Mouse (Mus musculus): Measurements from ENCODE around the gene Ahdc1.
"Not testable (repeated sequence)": the region's sequence is repeated elsewhere in the genome, so short reads cannot be mapped to it uniquely, and the experiment has no call there.

Gene Ahdc1

DNA sequence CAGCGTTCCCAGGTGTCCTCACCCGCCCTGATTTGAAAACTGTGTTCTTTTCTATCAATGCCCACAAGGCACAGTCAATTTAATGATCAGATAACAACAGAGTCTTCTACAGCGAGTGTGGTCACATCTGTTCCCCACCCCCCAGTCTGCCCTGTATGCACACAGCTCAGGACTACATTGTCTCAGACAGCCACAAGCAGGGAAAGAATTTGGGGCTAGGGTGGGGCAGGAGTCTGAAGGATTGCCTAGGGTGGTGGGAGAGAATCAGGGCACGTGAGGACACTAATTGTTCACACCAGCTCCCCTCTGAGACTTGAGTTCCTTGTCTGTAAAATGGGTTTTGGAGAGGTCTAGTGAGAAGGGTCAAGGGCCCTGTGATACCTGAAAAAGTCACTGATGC is 17.5 kb upstream of the Ahdc1 start:
- DNase-seq (ENCODE audit: low spot score in 2 of 2) = no peak

GRCm38 (mm10) chr4:132997469-132998237 is 13.4 kb upstream of the Ahdc1 start:
- DNase-seq (ENCODE audit: low spot score in 2 of 2) = no peak

DNA sequence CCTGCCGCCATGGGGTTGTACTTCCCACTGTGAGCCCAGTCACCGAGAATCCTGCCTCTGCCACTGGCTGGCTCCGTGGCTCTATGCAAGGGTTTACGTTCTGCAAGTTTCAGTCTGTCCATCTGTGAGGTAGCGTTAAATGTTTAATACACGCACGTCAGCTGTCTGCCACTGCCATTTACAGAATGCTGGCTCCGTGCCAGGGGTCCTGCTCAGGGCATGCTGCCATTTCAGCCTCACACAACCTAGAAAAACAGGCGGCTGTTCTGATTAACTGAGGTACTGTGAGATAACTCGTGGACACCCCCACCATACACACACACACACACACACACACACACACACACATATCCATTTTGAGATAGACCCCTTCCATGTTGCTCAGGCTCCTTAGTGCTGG is 8.2 kb upstream of the Ahdc1 start:
- peak in 1 of 2 experiments; percentile 42 for DNase-seq (ENCODE audit: low spot score in 2 of 2)

- no peak for DNase-seq (ENCODE audit: low spot score in 2 of 2)
These were observed 7.6 kb upstream of the Ahdc1 start for GRCm38 (mm10) chr4:133003316-133004018.

DNA sequence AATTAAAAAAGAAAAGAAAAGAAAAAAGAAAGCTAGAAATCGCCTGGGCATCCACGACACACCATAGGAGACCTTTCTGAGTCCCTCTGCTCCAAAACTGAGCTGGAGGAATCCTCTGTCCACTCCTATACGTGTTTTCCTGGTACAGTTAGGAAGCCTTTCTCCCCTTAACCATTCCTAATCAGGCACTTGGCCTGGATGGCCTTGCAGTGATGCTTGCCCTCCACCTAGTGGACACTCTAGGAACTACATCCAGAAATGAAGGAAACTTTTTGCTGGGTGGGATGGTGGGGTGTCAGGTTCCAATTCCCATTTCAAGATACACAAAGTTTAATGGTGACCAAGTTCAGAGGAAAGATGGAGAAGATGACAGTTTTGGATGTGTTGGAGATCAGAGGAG is 5.8 kb upstream of the Ahdc1 start:
- DNase-seq (ENCODE audit: low spot score in 2 of 2) = peak; percentile 68 to 78

GRCm38 (mm10) chr4:133005885-133006451 is 5.1 kb upstream of the Ahdc1 start:
- DNase-seq (ENCODE audit: low spot score in 2 of 2) = not testable (repeated sequence)

DNA sequence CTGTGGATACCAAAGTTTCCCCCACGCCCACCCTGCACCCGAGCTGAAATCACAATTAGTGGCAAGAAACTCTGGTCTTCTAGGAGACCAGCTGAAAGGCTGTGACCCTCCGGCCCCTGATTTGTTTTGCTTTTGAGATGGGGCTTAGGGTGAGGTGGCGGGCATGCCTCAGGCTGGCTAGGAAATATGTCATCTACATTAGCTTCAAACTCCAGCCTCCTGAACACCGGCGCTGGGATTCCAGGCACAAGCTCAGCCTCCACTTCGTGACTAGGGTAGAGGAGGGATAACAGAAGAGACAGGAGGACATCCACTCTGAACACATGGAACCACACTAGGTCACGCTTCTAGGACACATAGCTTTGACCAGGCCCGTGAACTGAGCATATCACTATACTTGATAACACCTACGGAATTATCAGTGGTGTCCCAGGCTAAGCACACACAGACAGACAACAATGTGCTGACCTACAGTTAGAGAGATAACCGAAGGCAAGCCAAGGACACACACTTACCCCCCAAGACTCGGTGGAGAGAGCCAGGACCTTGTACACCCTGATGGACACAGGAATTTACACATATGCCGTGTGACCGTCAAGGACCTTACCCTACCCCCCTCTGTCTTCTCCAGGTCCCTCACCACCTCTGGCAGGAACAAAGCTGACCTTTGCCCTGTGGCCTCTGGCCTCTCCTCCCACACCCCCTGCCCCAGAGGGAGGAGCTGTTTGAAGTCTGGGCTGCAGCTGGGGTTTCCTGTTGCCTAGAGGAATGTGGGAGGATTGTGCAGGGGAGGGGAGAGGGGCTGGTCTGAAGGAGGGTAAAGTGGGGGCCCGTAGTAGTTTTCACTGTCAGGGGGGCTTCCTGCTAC is 3.3 kb upstream of the Ahdc1 start:
- DNase-seq (ENCODE audit: low spot score in 2 of 2) = no peak

- peak in 1 of 2 experiments; percentile 56 for DNase-seq (ENCODE audit: low spot score in 2 of 2)
These were observed 1.9 kb upstream of the Ahdc1 start for GRCm38 (mm10) chr4:133009131-133009530.

DNA sequence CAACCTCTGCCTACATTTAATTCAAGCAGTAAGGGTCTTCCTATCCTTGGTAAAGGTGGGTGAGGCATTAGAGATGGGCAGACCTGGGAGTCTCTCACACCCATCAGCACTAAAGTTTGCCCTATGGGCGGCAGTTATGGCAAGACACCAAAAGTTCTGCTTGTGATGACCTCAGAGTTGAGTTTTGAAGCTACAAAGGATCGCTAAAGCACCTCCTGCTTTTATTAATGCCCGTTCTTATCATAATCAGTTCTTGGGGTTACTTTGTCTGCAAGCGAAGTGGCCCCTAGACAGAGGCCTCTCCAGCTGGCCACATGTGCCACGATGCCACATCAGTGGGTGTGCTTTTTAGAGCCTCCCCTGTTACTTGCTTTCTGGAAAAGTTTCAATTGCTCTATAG is 1.4 kb upstream of the Ahdc1 start:
- no peak for DNase-seq (ENCODE audit: low spot score in 2 of 2)

GRCm38 (mm10) chr4:133010611-133011010 is 449 bp upstream of the Ahdc1 start:
- DNase-seq (ENCODE audit: low spot score in 2 of 2) = no peak

DNA sequence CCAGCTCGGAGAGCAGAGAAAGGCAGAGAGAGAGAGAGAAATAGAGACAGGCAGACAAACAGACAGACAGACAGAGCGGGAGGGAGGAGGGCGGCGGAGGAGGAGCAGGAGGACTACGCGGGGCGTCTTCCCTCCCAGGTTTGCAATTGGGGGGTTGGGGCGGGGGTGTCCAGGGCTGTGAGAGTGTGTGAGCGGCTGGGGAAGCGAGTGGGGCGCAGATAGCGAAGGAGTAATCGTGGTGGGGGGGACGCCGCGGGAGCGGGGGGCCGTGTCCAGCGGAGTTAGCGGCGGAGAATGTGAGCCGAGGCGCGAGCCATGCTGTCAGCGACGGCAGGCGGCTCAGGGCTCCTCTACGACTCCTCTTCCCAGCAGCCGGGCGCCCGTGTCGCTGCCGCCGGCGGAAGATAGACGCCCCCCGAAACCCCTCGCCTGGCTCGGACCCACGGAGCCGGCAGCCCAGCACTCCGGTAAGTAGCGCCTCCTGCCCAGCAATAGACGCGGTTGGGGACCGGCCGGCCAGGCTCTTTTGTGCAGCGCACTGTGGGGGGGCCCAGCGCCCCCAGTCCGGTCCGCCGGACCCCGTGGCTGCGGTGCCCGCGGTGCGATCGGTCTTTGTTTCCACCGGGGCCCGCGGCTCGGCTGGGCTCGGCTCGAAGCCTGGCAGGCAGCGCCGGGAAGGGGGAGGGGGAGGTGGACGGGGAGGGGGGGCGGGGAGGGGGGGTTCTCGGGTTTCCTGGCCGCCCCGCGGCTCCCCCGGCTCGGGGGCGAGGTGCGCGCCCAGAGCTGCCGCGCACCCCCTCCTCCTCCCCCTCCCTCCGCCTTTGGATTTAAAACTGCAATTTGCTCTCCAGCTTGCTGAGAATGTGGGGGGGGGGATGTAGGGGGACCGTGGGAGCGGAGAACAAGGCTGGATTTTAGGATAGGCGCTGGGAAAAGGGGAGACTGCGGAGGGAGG is 1.0 kb downstream of the Ahdc1 start:
- DNase-seq (ENCODE audit: low spot score in 2 of 2) = peak; percentile 34 to 52

DNA sequence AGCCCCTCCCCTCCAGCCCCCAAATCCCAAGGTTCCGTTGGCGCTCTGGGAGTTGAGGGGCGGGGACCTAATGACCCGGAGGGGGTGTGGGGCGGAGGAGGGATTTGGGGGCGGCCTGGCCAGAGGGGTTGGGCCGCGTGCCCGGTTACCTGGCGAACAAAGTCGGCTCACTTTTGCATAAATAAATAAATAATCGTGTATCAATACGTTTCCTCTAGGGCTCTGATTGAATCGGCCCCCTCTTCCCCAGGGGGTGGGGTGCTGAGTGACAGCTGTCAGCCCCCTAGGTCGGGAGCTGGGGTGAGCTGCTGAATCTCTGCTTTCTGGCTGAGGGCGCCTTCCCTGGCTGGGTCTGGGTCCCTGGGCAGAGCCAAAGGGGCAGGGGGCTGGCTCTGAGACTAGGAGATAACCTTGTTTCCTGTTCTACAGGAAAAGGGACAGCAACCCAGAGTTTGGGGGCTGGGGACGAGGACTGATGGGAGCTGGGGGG is 1.8 kb downstream of the Ahdc1 start:
- DNase-seq (ENCODE audit: low spot score in 2 of 2) = no peak

- DNase-seq (ENCODE audit: low spot score in 2 of 2) = peak; percentile 65 to 71
These were observed 2.3 kb downstream of the Ahdc1 start for GRCm38 (mm10) chr4:133013266-133013891.

DNA sequence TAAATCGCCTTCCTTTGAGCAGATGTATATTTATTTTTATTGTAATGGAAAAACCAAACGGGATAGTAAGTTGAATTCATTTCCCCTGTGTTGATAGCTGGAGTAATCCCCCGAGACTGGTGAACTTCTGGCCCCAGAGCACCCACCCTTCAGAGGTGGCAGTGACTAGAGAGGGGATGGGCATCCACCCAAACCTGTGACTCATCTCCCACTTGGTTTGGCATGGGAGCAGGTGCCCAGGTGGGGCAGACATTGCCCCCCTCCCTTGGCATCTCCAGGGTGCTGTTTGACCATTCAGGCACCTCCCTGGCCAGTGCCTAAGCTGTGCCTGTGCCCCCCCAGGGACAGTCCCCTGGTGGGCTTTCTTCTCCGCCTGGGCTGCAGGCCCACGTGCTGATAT is 3.0 kb downstream of the Ahdc1 start:
- no peak for DNase-seq (ENCODE audit: low spot score in 2 of 2)

GRCm38 (mm10) chr4:133014896-133015709 is 4.0 kb downstream of the Ahdc1 start:
- no peak for DNase-seq (ENCODE audit: low spot score in 2 of 2)

GRCm38 (mm10) chr4:133015710-133016651 is 4.9 kb downstream of the Ahdc1 start:
- DNase-seq (ENCODE audit: low spot score in 2 of 2) = no peak

DNA sequence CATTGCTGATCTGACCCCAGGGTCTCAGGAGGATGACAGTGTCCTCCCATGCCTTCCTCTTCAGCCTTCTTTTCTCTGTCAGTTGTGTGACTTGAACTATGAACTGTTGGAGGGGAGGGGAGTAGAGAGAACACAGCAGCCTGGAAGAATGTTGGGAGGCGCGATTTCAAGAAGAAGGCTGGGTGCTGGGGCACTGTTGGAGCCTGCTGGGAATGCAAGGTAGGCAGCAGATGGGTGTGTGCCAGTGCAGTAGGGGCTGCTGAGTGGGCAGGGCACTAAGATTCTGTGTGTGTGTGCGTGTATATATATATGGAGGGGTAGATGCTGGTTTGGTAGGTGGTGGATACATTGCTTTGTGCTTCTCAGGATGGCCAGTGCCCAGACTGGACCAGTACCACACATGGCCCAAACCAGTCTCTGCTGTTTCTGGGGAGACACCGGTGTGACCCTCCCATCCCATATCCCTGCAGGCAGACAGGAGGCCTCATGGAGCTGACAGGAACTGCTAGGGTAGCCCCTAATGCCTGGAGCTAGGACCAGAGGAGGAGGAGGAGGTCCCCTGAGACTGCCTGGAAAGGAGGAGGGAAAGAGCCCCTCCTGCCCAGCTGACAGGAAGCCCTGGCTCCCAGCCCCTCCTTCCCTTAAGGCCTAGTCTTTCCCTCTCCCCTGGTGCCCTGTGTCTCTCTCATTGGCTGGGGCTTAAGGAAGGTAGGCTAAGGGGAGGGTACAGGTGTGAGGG is 5.8 kb downstream of the Ahdc1 start:
- no peak for DNase-seq (ENCODE audit: low spot score in 2 of 2)

Measured in spleen, postnatal 36 days (tissue).